Mouse (Mus musculus): ENCODE measurements around the gene Fam120a. TPM values are rescaled to one million over a fixed set of nuclear protein-coding genes. Genes with fewer than 3 reads are reported as not detected.

Gene Fam120a
- polyA plus RNA-seq, 1 experiment: 10.8 TPM

DNA sequence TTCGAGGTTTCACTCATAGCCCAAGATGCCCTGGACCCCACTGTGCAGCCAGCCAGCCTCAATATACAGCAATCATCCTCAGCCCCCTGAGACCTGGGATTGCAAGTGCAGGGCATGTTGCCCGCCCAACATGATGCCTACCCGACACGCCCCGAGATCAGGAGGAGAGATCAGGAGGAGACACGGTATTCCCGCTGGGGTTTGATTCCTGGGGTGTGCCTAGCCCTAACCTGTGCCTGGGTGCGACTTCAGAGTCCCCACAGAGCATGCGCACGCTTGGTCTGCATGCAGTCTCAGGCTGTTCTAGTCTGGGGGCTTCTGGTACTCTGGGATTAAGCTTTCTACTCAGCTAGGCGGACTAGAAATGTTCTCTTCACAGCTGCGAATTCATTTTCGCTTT lies 2.7 kb upstream of the Fam120a start:
- TF ChIP-seq TAL1 (IDR thresholded peaks at IDR 0.05; ENCODE audit: low read length) (no peak), GATA1 (IDR thresholded peaks at IDR 0.05; ENCODE audit: low read length) (no peak)
- Histone ChIP-seq H3K4me1 (ENCODE audit: control insufficient read depth) (peaks cover 47% of the 10 kb centered on the region), H3K27me3 (ENCODE audit: control insufficient read depth) (no peaks in the 10 kb centered on the region), H3K9me3 (ENCODE audit: control insufficient read depth, low read length) (no peaks in the 10 kb centered on the region), H3K4me3 (replicated peaks) (peak overlapping the region; percentile 21), H3K36me3 (ENCODE audit: control insufficient read depth) (peaks cover 25% of the 10 kb centered on the region)

DNA sequence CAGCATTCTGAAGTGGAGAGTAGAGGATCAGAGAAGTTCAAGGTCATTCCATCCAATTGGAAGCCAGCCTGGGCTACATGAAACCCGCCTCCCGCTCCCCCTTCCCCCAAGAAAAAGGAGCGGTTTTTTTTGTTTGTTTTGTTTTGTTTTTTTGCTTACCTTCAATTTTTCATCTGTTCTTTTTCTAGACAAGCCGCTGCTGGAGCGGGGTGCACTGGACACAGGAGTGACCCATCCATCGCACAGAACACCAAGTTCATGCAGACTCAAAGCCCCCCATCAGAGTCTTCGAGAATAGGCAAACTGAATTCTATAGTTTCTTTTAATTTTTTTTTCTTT lies 902 bp upstream of the Fam120a start:
- H3K27me3 ChIP-seq (ENCODE audit: control insufficient read depth): no peaks in the 10 kb centered on the region
- no peaks in the 10 kb centered on the region for H3K9me3 ChIP-seq (ENCODE audit: control insufficient read depth, low read length)
- peaks cover 66% of the 10 kb centered on the region for H3K4me1 ChIP-seq (ENCODE audit: control insufficient read depth)
- H3K36me3 ChIP-seq (ENCODE audit: control insufficient read depth): peaks cover 40% of the 10 kb centered on the region
- peak overlapping the region; percentile 100 for H3K4me3 ChIP-seq (replicated peaks)
- no peak for TF ChIP-seq GATA1 (IDR thresholded peaks at IDR 0.05; ENCODE audit: low read length)
- no peak for TF ChIP-seq TAL1 (IDR thresholded peaks at IDR 0.05; ENCODE audit: low read length)

DNA sequence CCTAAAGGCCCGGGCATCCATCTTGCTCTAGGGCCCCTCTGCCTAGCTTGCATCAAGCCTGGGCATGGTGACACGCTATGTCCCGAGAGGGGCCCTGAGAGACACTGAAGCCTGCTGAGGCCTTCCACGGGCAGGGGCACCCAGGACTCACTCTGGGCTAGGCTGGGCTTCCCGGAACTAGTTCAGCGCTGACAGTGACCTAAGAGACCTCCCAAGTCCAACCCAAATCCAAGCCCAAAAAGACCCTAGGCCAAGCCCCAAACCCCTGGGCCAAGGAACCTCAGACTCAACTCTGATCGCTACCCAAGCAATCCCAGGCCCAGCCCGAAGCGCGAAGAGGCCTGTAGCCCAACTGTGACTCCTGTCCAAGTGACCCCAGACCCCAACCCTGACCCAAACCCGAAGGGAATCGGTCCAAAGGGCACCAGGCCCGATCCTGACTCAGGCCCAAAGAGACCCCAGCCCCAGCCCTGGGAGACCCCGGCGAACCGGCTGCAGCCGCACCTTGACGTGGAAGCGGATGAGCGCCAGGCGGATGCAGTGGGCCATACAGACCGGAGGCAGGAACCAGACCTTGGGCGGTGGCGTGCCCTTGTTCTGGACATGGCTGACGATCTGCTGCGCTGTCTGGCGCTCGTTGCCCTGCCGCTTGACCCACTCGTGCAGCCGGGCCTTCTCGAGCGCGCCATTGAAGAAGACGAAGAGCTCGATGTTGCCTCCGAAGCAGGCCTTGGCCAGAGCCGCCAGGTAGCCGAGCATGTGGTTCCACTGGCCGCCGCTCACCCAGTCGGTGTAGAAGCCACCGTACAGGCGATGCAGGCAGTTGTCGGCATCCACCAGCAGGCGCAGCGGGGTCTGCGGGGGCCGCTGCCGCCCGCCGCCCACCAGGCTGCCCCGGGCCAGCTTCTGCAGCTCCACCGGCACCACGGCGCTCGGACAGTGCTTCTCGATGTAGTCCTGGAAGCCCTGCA lies 681 bp downstream of the Fam120a start:
- Histone ChIP-seq H3K4me1 (ENCODE audit: control insufficient read depth) (peaks cover 78% of the 10 kb centered on the region), H3K36me3 (ENCODE audit: control insufficient read depth) (peaks cover 42% of the 10 kb centered on the region), H3K27me3 (ENCODE audit: control insufficient read depth) (no peaks in the 10 kb centered on the region), H3K4me3 (replicated peaks) (peak overlapping the region; percentile 100), H3K9me3 (ENCODE audit: control insufficient read depth, low read length) (no peaks in the 10 kb centered on the region)
- TF ChIP-seq TAL1 (IDR thresholded peaks at IDR 0.05; ENCODE audit: low read length) (no peak), GATA1 (IDR thresholded peaks at IDR 0.05; ENCODE audit: low read length) (no peak)

DNA sequence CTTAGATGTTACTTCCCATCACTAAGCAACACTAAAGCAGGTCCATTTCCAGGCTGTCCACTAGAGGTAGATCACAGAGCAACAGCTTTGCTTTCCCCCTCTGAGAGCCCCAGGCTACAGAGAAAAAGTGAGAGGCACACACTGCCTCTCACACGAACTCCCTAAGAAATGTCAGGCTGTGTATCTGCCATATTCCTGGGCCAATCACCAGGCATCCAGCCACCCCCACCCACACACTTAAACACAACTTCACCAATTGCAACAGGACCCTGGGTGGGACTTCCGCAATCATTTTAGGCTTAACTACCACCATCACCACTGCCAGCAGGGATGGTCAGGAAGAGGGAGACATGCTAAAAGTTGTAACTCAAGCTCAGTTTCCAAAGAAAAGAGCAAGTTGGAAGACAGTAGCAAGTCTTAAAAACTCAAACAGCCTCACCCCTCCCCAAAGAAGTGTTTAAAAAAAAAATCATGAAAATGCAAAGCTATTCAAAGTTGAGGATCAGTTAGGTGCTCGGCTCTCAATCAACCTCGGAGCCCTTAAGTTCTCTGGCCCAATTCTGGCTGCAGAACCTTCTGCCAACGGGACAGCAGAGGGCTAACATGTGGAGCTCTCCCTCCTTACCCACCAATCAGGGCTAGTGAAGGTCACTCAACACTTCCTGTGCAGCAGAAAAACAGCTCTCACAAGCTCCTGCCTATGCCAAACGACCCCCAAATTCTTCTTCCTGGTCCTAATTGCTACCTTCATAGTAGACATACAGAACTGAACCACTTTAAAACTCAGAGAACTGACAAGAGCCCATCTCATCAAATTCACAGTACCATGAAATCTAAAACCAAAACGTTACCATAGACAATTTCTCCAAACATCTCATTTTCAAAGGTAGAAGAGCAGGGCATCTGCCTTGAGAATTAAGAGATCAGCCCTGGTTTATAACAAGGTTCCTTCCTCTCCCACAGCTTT lies 2.0 kb downstream of the Fam120a start:
- no peak for TF ChIP-seq GATA1 (IDR thresholded peaks at IDR 0.05; ENCODE audit: low read length)
- TF ChIP-seq TAL1 (IDR thresholded peaks at IDR 0.05; ENCODE audit: low read length): no peak
- peaks cover 75% of the 10 kb centered on the region for H3K4me1 ChIP-seq (ENCODE audit: control insufficient read depth)
- H3K27me3 ChIP-seq (ENCODE audit: control insufficient read depth): no peaks in the 10 kb centered on the region
- H3K36me3 ChIP-seq (ENCODE audit: control insufficient read depth): peaks cover 41% of the 10 kb centered on the region
- H3K9me3 ChIP-seq (ENCODE audit: control insufficient read depth, low read length): no peaks in the 10 kb centered on the region
- H3K4me3 ChIP-seq (replicated peaks): peak overlapping the region; percentile 100

DNA sequence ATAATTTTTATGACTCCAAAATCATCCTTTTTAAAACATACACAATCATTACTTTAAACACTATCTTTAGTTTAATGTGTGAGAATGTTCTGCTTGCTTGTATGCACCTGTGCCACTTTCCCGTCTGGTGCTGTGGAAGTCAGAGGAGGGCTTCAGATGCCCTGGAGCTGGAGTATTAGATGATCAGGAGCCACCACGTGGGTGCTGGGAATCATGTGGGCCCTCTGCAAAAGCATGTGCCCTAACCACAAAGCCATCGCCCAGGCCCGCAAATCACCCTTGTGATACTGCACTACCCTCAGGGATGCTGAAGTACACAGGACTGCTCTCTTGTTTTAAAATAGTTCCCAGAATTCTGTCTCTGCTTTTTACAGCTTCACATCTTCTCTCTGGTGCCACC lies 3.0 kb downstream of the Fam120a start:
- TF ChIP-seq GATA1 (IDR thresholded peaks at IDR 0.05; ENCODE audit: low read length) (no peak), TAL1 (IDR thresholded peaks at IDR 0.05; ENCODE audit: low read length) (no peak)
- Histone ChIP-seq H3K36me3 (ENCODE audit: control insufficient read depth) (peaks cover 41% of the 10 kb centered on the region), H3K4me1 (ENCODE audit: control insufficient read depth) (peaks cover 70% of the 10 kb centered on the region), H3K9me3 (ENCODE audit: control insufficient read depth, low read length) (no peaks in the 10 kb centered on the region), H3K27me3 (ENCODE audit: control insufficient read depth) (no peaks in the 10 kb centered on the region), H3K4me3 (replicated peaks) (peak overlapping the region; percentile 100)

GRCm38 (mm10) chr13:48963111-48963510 lies 4.7 kb downstream of the Fam120a start:
- TF ChIP-seq TAL1 (IDR thresholded peaks at IDR 0.05; ENCODE audit: low read length) (no peak), GATA1 (IDR thresholded peaks at IDR 0.05; ENCODE audit: low read length) (no peak)
- H3K36me3 ChIP-seq (ENCODE audit: control insufficient read depth): peaks cover 57% of the 10 kb centered on the region
- no peak overlapping the region for H3K4me3 ChIP-seq (replicated peaks)
- H3K9me3 ChIP-seq (ENCODE audit: control insufficient read depth, low read length): no peaks in the 10 kb centered on the region
- H3K27me3 ChIP-seq (ENCODE audit: control insufficient read depth): no peaks in the 10 kb centered on the region
- H3K4me1 ChIP-seq (ENCODE audit: control insufficient read depth): peaks cover 74% of the 10 kb centered on the region

- Histone ChIP-seq H3K4me1 (ENCODE audit: control insufficient read depth) (peaks cover 73% of the 10 kb centered on the region), H3K4me3 (replicated peaks) (peak overlapping the region; percentile 35), H3K27me3 (ENCODE audit: control insufficient read depth) (no peaks in the 10 kb centered on the region), H3K9me3 (ENCODE audit: control insufficient read depth, low read length) (no peaks in the 10 kb centered on the region), H3K36me3 (ENCODE audit: control insufficient read depth) (peaks cover 58% of the 10 kb centered on the region)
- no peak for TF ChIP-seq GATA1 (IDR thresholded peaks at IDR 0.05; ENCODE audit: low read length)
- TF ChIP-seq TAL1 (IDR thresholded peaks at IDR 0.05; ENCODE audit: low read length): no peak
Observed at GRCm38 (mm10) chr13:48962519-48962918, 5.3 kb downstream of the Fam120a start.

DNA sequence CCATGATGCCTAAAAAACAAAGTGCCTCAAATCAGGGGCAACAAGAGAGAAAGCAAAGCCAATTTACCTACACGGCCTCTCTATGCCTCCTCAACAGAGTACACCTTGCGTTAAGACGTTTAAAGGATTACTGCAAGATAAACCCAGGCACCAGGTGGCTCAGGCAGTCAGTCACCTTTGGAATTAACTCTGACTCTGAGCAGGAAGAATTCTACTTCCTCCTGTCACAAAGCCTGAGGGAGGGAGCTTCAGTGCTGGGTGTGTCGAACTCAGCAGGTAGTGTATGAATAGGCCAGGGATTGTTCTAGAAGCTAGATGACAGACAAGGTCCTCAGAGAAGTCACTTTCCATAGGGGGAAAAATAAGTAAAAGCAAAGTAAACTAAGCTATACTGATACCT lies 9.2 kb downstream of the Fam120a start:
- Histone ChIP-seq H3K4me3 (replicated peaks) (no peak overlapping the region), H3K27me3 (ENCODE audit: control insufficient read depth) (no peaks in the 10 kb centered on the region), H3K36me3 (ENCODE audit: control insufficient read depth) (peaks cover 65% of the 10 kb centered on the region), H3K9me3 (ENCODE audit: control insufficient read depth, low read length) (no peaks in the 10 kb centered on the region), H3K4me1 (ENCODE audit: control insufficient read depth) (peaks cover 43% of the 10 kb centered on the region)
- TF ChIP-seq GATA1 (IDR thresholded peaks at IDR 0.05; ENCODE audit: low read length) (no peak), TAL1 (IDR thresholded peaks at IDR 0.05; ENCODE audit: low read length) (no peak)

- Histone ChIP-seq H3K36me3 (ENCODE audit: control insufficient read depth) (peaks cover 65% of the 10 kb centered on the region), H3K9me3 (ENCODE audit: control insufficient read depth, low read length) (no peaks in the 10 kb centered on the region), H3K4me3 (replicated peaks) (no peak overlapping the region), H3K27me3 (ENCODE audit: control insufficient read depth) (no peaks in the 10 kb centered on the region), H3K4me1 (ENCODE audit: control insufficient read depth) (peaks cover 25% of the 10 kb centered on the region)
- TF ChIP-seq TAL1 (IDR thresholded peaks at IDR 0.05; ENCODE audit: low read length) (no peak), GATA1 (IDR thresholded peaks at IDR 0.05; ENCODE audit: low read length) (no peak)
Observed at GRCm38 (mm10) chr13:48954825-48955224, 13.0 kb downstream of the Fam120a start.

Measured in erythroblast, embryonic 14.5 days (primary cell).